Mouse (Mus musculus) hindbrain, embryonic 13.5 days (tissue): ENCODE measurements at regions not wholly inside any gene's neighbourhood (a gene's known extent, or its start where the extent isn't known, plus 50 kb on each side); places are given as distances from the start of the nearest gene placed in this dataset.

ENCODE experiments used
- ATAC-seq: fragments of 200-750 bp; cut with Nextera tagmentation; 2 replicates; pipeline ENCODE4 v1.8.0; 2017; ENCODE audit warnings: moderate TSS enrichment; ENCODE audit not compliant: low FRiP score
- H3K27ac ChIP-seq: fragments of 300-500 bp; sonication (generic); 2 replicates; pipeline ENCODE4 v1.5.1; 2015; ENCODE audit warnings: inconsistent platforms, mild to moderate bottlenecking, moderate library complexity
- H3K27me3 ChIP-seq: fragments of 300-500 bp; sonication (generic); 2 replicates; pipeline ENCODE4 v1.6.1; 2015; ENCODE audit warnings: mild to moderate bottlenecking, inconsistent platforms
- H3K36me3 ChIP-seq: fragments of 300-500 bp; sonication (generic); 2 replicates; pipeline ENCODE4 v1.6.1; 2015; ENCODE audit warnings: mild to moderate bottlenecking, inconsistent platforms
- H3K4me1 ChIP-seq: fragments of 300-500 bp; sonication (generic); replicated peaks from 2 replicates; pipeline ENCODE4 v1.6.1; 2015; ENCODE audit warnings: inconsistent platforms
- H3K4me2 ChIP-seq: fragments of 300-500 bp; sonication (generic); 2 replicates; pipeline ENCODE4 v1.6.1; 2015; ENCODE audit warnings: inconsistent platforms, mild to moderate bottlenecking, moderate library complexity
- H3K4me3 ChIP-seq: fragments of 300-500 bp; sonication (generic); 2 replicates; pipeline ENCODE4 v1.5.1; 2015; ENCODE audit warnings: mild to moderate bottlenecking, inconsistent platforms
- H3K9ac ChIP-seq: fragments of 300-500 bp; sonication (generic); 2 replicates; pipeline ENCODE4 v1.6.1; 2015; ENCODE audit warnings: mild to moderate bottlenecking, inconsistent platforms
- H3K9me3 ChIP-seq: fragments of 300-500 bp; sonication (generic); 2 replicates; pipeline ENCODE4 v1.6.1; 2016; ENCODE audit warnings: inconsistent platforms
- WGBS: fragments of 180-500 bp; shearing (Covaris S2); methylation state at CpG from one replicate; pipeline ENCODE4 v1.1.7; 2015; 5-methylcytosine and 5-hydroxymethylcytosine counted together

DNA sequence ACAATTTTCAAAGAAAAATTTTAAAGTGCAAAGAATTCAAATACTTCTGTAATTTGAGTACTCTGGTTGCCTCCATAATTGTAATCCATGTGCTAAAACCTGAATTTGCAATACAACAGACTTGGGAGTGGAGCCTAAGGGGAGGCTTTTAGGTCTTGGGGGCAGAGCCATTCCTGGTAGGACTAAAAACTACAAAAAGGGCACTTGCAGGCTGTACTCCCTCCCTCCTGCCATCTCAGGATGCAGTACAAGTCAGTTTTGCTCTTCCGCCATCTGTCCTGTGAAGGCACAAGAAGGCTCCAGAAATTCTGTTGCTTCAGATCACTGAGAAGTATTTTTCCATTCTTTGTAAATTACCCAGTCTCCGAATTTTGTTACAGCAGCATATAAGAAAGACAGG, 467.4 kb upstream of the Nox3 start:
- no peak overlapping the region for H3K27ac ChIP-seq
- H3K4me3 ChIP-seq: no peak overlapping the region
- no peaks in the 10 kb centered on the region for H3K9me3 ChIP-seq
- 88% methylated on average over 2 of the region's 2 CpGs for WGBS
- no peaks in the 10 kb centered on the region for H3K36me3 ChIP-seq
- ATAC-seq: no peak
- H3K9ac ChIP-seq: no peak overlapping the region
- no peak overlapping the region for H3K4me2 ChIP-seq
- H3K27me3 ChIP-seq: no peaks in the 10 kb centered on the region
- no peaks in the 10 kb centered on the region for H3K4me1 ChIP-seq

- H3K36me3 ChIP-seq: no peaks in the 10 kb centered on the region
- H3K4me3 ChIP-seq: no peak overlapping the region
- WGBS: 58% methylated on average over 4 of the region's 4 CpGs
- ATAC-seq: no peak
- H3K27ac ChIP-seq: no peak overlapping the region
- peaks cover 25% of the 10 kb centered on the region for H3K4me1 ChIP-seq
- no peak overlapping the region for H3K9ac ChIP-seq
- no peaks in the 10 kb centered on the region for H3K27me3 ChIP-seq
- H3K9me3 ChIP-seq: no peaks in the 10 kb centered on the region
- H3K4me2 ChIP-seq: no peak overlapping the region
These were observed 477.9 kb upstream of the Nox3 start for GRCm38 (mm10) chr17:4173951-4174361.

DNA sequence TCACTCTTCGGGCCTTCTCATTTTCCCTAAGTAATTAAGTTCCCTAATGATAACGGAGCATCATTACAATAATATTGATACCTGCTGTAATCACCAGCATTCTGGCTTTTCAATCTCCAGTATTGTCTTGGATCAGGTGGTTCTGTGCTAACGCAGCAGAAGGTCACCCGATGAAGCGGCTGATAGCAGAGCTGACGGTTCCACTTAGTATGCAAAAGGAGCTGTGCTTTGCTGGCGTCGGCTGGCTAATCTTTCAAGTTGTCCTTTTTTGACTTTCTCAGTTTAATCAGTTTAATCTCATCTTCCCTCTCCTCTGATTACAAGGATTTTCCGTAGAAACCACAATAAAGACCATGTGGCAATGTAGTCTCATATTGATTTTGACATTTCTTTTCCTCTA, 478.9 kb upstream of the Nox3 start:
- H3K9ac ChIP-seq: no peak overlapping the region
- ATAC-seq: no peak
- 55% methylated on average over 9 of the region's 9 CpGs for WGBS

DNA sequence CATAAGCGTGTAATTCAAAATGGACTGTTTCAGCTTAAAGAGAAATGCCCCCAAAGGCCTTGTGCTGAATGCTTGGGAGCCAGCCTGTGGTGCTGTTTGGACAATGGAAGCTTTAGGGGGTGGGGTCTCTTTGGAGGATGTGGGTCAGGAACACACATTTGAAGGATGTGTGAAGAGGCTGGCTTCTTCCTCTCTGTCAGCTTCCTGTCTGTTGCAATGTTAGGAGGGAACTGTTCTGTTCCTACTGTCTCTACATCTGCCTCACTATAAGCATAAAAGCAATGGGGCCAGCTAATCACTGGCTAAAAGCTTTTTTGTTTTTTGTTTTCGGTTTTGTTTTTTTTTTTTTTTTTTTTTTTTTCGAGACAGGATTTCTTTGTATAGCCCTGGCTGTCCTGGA, 480.5 kb upstream of the Nox3 start:
- no peaks in the 10 kb centered on the region for H3K9me3 ChIP-seq
- ATAC-seq: no peak
- WGBS: 79% methylated on average over 3 of the region's 3 CpGs
- no peak overlapping the region for H3K27ac ChIP-seq
- no peak overlapping the region for H3K9ac ChIP-seq
- H3K4me2 ChIP-seq: no peak overlapping the region
- no peaks in the 10 kb centered on the region for H3K27me3 ChIP-seq
- no peak overlapping the region for H3K4me3 ChIP-seq
- H3K36me3 ChIP-seq: no peaks in the 10 kb centered on the region
- H3K4me1 ChIP-seq: peaks cover 25% of the 10 kb centered on the region

More for the DNA sequence above, 478.9 kb upstream of the Nox3 start:
- Histone ChIP-seq H3K4me3 (no peak overlapping the region), H3K27me3 (no peaks in the 10 kb centered on the region), H3K4me2 (no peak overlapping the region), H3K36me3 (no peaks in the 10 kb centered on the region), H3K4me1 (peaks cover 25% of the 10 kb centered on the region), H3K9me3 (no peaks in the 10 kb centered on the region), H3K27ac (no peak overlapping the region)

- ATAC-seq: 0 out of 2 replicates have a peak, but pooled peaks have one; percentile 59
- H3K4me2 ChIP-seq: no peak overlapping the region
- H3K9me3 ChIP-seq: no peaks in the 10 kb centered on the region
- H3K27ac ChIP-seq: peak overlapping the region; percentile 56
- no peaks in the 10 kb centered on the region for H3K36me3 ChIP-seq
- no peaks in the 10 kb centered on the region for H3K27me3 ChIP-seq
- peaks cover 25% of the 10 kb centered on the region for H3K4me1 ChIP-seq
- no peak overlapping the region for H3K4me3 ChIP-seq
- no peak overlapping the region for H3K9ac ChIP-seq
- WGBS: 36% methylated on average over 9 of the region's 9 CpGs
These were observed 481.6 kb upstream of the Nox3 start for GRCm38 (mm10) chr17:4177485-4178150.

DNA sequence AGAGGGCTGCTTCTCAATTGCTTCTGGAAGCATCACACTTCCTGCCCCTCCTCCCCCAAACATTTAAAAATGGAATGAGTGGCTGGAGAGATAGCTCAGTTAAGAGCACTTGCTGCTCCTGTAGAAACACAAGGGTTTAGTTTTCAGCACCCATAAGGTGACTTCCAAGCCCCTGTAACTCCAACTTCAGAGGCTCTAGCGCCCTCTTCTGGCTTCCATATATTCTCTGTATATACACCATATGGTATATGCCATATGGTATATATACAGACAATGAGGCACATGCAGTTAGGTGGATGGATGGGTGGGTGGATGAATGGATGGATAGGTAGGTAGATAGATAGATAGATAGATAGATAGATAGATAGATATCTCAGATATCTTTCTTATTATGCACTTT, 483.2 kb upstream of the Nox3 start:
- Histone ChIP-seq H3K27ac (no peak overlapping the region), H3K9ac (no peak overlapping the region), H3K9me3 (no peaks in the 10 kb centered on the region), H3K36me3 (no peaks in the 10 kb centered on the region), H3K4me2 (no peak overlapping the region), H3K27me3 (no peaks in the 10 kb centered on the region), H3K4me1 (peaks cover 25% of the 10 kb centered on the region), H3K4me3 (no peak overlapping the region)
- WGBS: 54% methylated on average over 1 of the region's 1 CpGs
- ATAC-seq: no peak

DNA sequence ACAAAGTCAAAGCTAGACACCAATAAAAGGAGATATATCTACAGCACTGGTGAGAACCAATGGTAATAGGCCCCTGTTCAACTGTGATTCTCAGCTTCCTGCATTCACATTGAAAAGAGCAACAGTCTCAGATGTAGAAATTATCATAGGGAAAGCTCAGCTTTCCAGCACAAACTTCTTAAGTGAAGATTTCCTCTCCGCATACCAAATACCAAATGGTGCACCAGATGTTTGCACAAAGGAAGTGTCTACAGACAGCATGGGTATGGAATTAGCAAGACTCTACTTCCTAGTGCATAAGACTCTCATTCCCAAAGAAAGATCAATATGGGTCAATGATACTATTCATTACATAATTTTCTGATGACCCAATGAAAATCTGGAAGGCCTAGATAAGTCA, 486.0 kb upstream of the Nox3 start:
- no peak overlapping the region for H3K4me3 ChIP-seq
- peaks cover 11% of the 10 kb centered on the region for H3K4me1 ChIP-seq
- H3K27ac ChIP-seq: no peak overlapping the region
- H3K27me3 ChIP-seq: no peaks in the 10 kb centered on the region
- no peak overlapping the region for H3K4me2 ChIP-seq
- no peak for ATAC-seq
- no peaks in the 10 kb centered on the region for H3K9me3 ChIP-seq
- no peaks in the 10 kb centered on the region for H3K36me3 ChIP-seq
- WGBS: 95% methylated on average over 1 of the region's 1 CpGs
- no peak overlapping the region for H3K9ac ChIP-seq

GRCm38 (mm10) chr17:4186802-4187201, 490.7 kb upstream of the Nox3 start:
- H3K4me2 ChIP-seq: no peak overlapping the region
- H3K36me3 ChIP-seq: no peaks in the 10 kb centered on the region
- no peak overlapping the region for H3K9ac ChIP-seq
- no peak overlapping the region for H3K4me3 ChIP-seq
- no peaks in the 10 kb centered on the region for H3K4me1 ChIP-seq
- no peaks in the 10 kb centered on the region for H3K9me3 ChIP-seq
- no peak for ATAC-seq
- no peak overlapping the region for H3K27ac ChIP-seq
- H3K27me3 ChIP-seq: no peaks in the 10 kb centered on the region
- WGBS: 71% methylated on average over 9 of the region's 9 CpGs

DNA sequence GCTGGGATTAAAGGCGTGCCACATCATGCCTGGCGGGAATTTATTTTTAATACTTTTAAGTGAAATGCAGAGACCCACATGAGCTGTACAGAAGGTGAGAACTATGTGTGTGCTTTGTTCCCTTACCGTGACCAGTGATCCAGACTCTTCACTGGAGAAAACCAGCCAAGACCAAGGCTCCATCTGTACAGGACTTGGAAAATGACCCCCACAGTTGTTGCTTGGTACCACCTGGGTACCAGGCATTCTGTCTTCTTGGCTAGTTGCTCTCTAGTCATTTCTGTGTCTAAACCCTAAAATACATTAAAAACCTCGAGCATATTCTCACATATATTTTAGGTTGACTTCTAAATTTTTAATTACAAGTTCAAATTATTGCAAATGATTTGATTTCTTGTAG, 491.5 kb upstream of the Nox3 start:
- 91% methylated on average over 4 of the region's 4 CpGs for WGBS
- H3K9me3 ChIP-seq: no peaks in the 10 kb centered on the region

GRCm38 (mm10) chr17:4196793-4197448, 500.9 kb upstream of the Nox3 start:
- no peak for ATAC-seq
- no peak overlapping the region for H3K4me2 ChIP-seq

More for the DNA sequence above, 491.5 kb upstream of the Nox3 start:
- H3K9ac ChIP-seq: no peak overlapping the region
- H3K4me3 ChIP-seq: no peak overlapping the region
- ATAC-seq: no peak
- H3K4me1 ChIP-seq: no peaks in the 10 kb centered on the region
- no peaks in the 10 kb centered on the region for H3K27me3 ChIP-seq
- H3K36me3 ChIP-seq: no peaks in the 10 kb centered on the region
- no peak overlapping the region for H3K4me2 ChIP-seq
- no peak overlapping the region for H3K27ac ChIP-seq

DNA sequence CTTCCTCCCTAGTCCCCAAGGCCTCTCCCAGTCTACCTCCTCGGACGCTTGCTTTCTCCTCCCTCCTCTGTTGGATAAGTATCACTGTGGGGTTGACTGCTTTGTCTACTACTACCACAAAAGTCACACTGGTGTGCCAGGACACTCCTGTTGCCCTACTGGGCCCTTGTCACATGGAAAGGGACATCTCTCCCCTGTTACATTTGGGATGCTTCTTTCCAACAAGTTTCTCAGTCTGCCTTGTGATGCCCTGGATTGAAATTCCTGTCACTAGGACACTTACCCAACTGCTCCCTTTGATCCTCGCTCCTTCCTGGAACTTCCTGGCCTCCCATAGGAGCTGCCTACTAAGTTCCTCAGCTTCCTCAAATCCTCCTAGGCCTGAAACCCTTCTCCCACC, 501.9 kb upstream of the Nox3 start:
- Histone ChIP-seq H3K36me3 (no peaks in the 10 kb centered on the region), H3K27me3 (no peaks in the 10 kb centered on the region), H3K4me2 (no peak overlapping the region), H3K27ac (no peak overlapping the region), H3K9ac (no peak overlapping the region), H3K9me3 (no peaks in the 10 kb centered on the region), H3K4me3 (no peak overlapping the region), H3K4me1 (peaks cover 5% of the 10 kb centered on the region; the same call in 1 of the 2 replicates)
- no peak for ATAC-seq
- 90% methylated on average over 3 of the region's 3 CpGs for WGBS

More at GRCm38 (mm10) chr17:4196793-4197448, 500.9 kb upstream of the Nox3 start:
- Histone ChIP-seq H3K4me3 (no peak overlapping the region), H3K9ac (no peak overlapping the region), H3K9me3 (no peaks in the 10 kb centered on the region), H3K36me3 (no peaks in the 10 kb centered on the region), H3K27ac (no peak overlapping the region), H3K27me3 (no peaks in the 10 kb centered on the region), H3K4me1 (peaks cover 5% of the 10 kb centered on the region; the same call in 1 of the 2 replicates)
- 64% methylated on average over 8 of the region's 8 CpGs for WGBS

DNA sequence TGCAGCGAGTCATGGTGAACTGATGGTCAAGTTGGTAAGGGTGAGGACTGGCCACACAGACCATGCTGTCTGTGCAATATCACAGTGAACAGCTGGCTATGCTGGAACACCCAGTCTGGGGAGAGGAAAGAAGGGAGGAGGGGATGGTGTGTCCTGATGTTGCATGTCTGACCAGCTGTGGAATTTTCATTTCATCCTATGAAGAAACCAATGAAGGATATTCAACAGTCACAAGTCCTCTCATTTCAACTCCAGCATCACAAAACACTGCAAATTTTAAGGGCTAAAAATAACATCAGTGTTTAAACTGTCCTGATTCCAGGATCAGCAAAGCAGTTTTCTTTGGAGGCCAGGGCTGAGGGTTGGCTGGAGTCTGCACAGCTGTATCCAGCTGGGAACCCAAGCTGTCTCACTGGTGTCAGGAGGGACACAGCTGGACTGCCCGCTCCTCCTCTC, 503.7 kb upstream of the Nox3 start:
- no peak overlapping the region for H3K4me2 ChIP-seq
- no peaks in the 10 kb centered on the region for H3K9me3 ChIP-seq
- whole genome bisulfite sequencing: 77% methylated on average over 2 of the region's 2 CpGs
- no peak overlapping the region for H3K27ac ChIP-seq
- ATAC-seq: no peak
- H3K4me1 ChIP-seq: peaks cover 5% of the 10 kb centered on the region; the same call in 1 of the 2 replicates
- H3K27me3 ChIP-seq: no peaks in the 10 kb centered on the region
- H3K9ac ChIP-seq: no peak overlapping the region
- no peak overlapping the region for H3K4me3 ChIP-seq
- H3K36me3 ChIP-seq: no peaks in the 10 kb centered on the region

DNA sequence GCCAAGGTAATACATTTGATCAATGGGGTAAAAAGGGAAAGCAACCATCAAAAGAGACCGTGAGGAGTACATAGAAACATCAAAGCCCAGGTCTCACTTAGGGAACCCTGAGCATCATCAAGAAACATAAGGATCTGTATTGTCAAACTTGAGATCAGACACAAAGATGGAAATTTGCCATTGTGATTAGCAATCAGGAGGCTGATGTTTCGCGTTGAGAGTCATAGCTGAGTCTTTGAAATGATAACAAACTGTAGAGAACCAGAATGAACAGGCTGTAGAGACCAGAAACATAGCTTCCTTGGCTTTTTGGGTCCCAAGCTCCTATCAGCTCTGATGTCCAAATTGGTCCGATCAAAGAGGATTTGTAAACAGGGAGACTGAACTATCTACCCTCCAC, 505.2 kb upstream of the Nox3 start:
- Histone ChIP-seq H3K9me3 (no peaks in the 10 kb centered on the region), H3K4me2 (no peak overlapping the region), H3K4me3 (no peak overlapping the region), H3K36me3 (no peaks in the 10 kb centered on the region), H3K4me1 (peaks cover 5% of the 10 kb centered on the region; the same call in 1 of the 2 replicates), H3K27me3 (no peaks in the 10 kb centered on the region), H3K27ac (no peak overlapping the region), H3K9ac (no peak overlapping the region)
- 95% methylated on average over 4 of the region's 4 CpGs for WGBS
- no peak for ATAC-seq
